Mouse (Mus musculus) thymus, adult 2 months (tissue): Measurements from ENCODE around the gene H2-Oa.

ENCODE experiments used
- CTCF ChIP-seq: fragments of 200-500 bp; IDR thresholded peaks from 2 replicates; pipeline ENCODE4 v1.5.1; 2012; ENCODE audit warnings: mild to moderate bottlenecking, control low read depth, low read length, moderate library complexity, borderline replicate concordance; ENCODE audit not compliant: control insufficient read depth, poor library complexity, insufficient read depth; ENCODE audit errors: extremely low read depth
- POLR2A ChIP-seq: fragments of 200-500 bp; IDR thresholded peaks from 2 replicates; pipeline ENCODE4 v1.6.1; 2012; ENCODE audit warnings: mild to moderate bottlenecking, low read length, control low read depth, moderate library complexity; ENCODE audit not compliant: control insufficient read depth, poor library complexity, insufficient read depth; ENCODE audit errors: extremely low read depth

- TF ChIP-seq CTCF = no peak
- TF ChIP-seq POLR2A = no peak
Measured at GRCm38 (mm10) chr17:34075271-34075670, 16.9 kb upstream of the H2-Oa start.
